Mouse (Mus musculus): ENCODE measurements around the gene Aass. TPM values are rescaled to one million over a fixed set of nuclear protein-coding genes. Genes with fewer than 3 reads are reported as not detected.

Aass gene
- polyA plus RNA-seq, 1 experiment from 2014 or later: 0.32 TPM

DNA sequence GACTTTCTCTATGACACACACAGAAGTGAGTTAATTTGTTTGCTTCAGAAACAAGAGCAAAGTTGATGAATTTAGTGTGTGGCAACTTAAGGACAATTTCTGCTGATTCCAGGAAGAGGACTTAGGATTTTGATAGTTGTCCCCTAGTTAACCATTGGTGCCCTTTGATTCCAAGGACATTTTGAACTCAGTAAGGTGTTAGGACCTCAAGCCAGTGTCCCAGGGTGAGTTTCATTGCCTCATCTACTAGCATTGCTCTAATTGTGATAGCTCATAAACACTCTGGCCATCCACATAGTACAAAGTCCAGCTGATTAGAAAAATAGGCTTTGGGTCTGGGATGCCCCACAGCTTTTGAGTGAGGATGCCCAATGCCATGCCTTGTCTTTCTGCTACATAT, 11.2 kb upstream of the Aass start:
- no peak overlapping the region for H3K27ac ChIP-seq (replicated peaks)
- no peaks in the 10 kb centered on the region for H3K4me1 ChIP-seq (replicated peaks; ENCODE audit: control insufficient read depth, insufficient read depth)
- TF ChIP-seq EP300 (optimal IDR thresholded peaks at IDR 0.05) (no peak), CTCF (IDR thresholded peaks at IDR 0.05; ENCODE audit: low read depth) (no peak)
- no peaks in the 10 kb centered on the region for H3K9me3 ChIP-seq (ENCODE audit: control insufficient read depth, low read length)
- no peaks in the 10 kb centered on the region for H3K36me3 ChIP-seq (ENCODE audit: control insufficient read depth, insufficient read depth, low read length)
- DNase-seq (ENCODE audit: low spot score) (no peak), ATAC-seq (ENCODE audit: low FRiP score, low TSS enrichment) (no peak)
- no peak overlapping the region for H3K9ac ChIP-seq (ENCODE audit: low read length)
- H3K4me3 ChIP-seq (ENCODE audit: low read depth, low read length): no peak overlapping the region
- H3K27me3 ChIP-seq (ENCODE audit: control insufficient read depth, insufficient read depth, low read length): no peaks in the 10 kb centered on the region
- no peak overlapping the region for H3K4me2 ChIP-seq (replicated peaks; ENCODE audit: low read depth)

DNA sequence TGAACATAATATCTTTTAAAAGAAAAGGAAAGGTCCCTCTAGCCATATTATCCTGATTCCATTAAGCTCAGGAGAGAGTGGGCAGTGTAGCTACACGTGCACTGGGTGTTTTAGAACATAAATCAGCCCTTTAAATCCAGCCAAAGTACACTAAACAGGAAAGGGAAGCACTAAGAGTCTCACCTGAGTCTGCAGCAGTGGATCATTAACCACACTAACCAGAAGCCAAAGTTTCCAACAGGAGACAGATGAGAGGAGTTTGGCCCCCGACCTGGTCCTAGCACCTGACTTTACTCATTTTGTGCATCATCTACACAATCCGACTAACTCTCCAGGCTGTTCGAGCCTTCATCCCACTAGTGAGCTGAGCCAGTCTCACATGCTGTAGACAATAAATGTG, 1.8 kb downstream of the Aass start:
- no peak overlapping the region for H3K9ac ChIP-seq (ENCODE audit: low read length)
- no peak overlapping the region for H3K27ac ChIP-seq (replicated peaks)
- no peaks in the 10 kb centered on the region for H3K36me3 ChIP-seq (ENCODE audit: control insufficient read depth, insufficient read depth, low read length)
- H3K27me3 ChIP-seq (ENCODE audit: control insufficient read depth, insufficient read depth, low read length): no peaks in the 10 kb centered on the region
- 0 out of 2 replicates have a peak, but pooled peaks cover 3% of the 10 kb centered on the region for H3K4me1 ChIP-seq (replicated peaks; ENCODE audit: control insufficient read depth, insufficient read depth)
- DNase-seq (ENCODE audit: low spot score) (no peak), ATAC-seq (ENCODE audit: low FRiP score, low TSS enrichment) (no peak)
- 52% methylated on average over 4 of the region's 4 CpGs for WGBS
- no peak overlapping the region for H3K4me3 ChIP-seq (ENCODE audit: low read depth, low read length)
- no peak overlapping the region for H3K4me2 ChIP-seq (replicated peaks; ENCODE audit: low read depth)
- TF ChIP-seq CTCF (IDR thresholded peaks at IDR 0.05; ENCODE audit: low read depth) (no peak), EP300 (optimal IDR thresholded peaks at IDR 0.05) (no peak)
- no peaks in the 10 kb centered on the region for H3K9me3 ChIP-seq (ENCODE audit: control insufficient read depth, low read length)

DNA sequence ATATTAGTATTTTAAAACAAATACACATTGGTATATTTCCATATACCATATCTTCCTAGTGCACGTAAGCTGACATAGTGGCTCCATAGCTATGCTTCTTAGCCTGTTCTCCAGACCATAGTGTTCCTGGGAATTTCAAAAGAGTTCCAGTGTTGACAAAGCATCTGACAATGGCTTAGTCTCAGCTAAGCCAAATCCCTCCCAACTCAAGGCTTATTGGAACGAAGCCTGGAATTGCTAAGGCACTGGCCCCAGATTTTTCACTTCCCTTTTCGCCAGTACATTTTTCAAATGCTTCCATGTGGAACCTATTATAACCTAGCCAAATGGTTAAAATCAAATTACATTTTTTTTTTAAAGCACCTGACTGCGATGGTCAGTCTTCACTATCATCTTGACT, 3.6 kb downstream of the Aass start:
- Histone ChIP-seq H3K36me3 (ENCODE audit: control insufficient read depth, insufficient read depth, low read length) (no peaks in the 10 kb centered on the region), H3K27ac (replicated peaks) (no peak overlapping the region), H3K9me3 (ENCODE audit: control insufficient read depth, low read length) (no peaks in the 10 kb centered on the region), H3K9ac (ENCODE audit: low read length) (no peak overlapping the region), H3K4me1 (replicated peaks; ENCODE audit: control insufficient read depth, insufficient read depth) (0 out of 2 replicates have a peak, but pooled peaks cover 3% of the 10 kb centered on the region), H3K4me2 (replicated peaks; ENCODE audit: low read depth) (no peak overlapping the region), H3K4me3 (ENCODE audit: low read depth, low read length) (no peak overlapping the region), H3K27me3 (ENCODE audit: control insufficient read depth, insufficient read depth, low read length) (no peaks in the 10 kb centered on the region)
- WGBS: 49% methylated on average over 4 of the region's 4 CpGs
- ATAC-seq (ENCODE audit: low FRiP score, low TSS enrichment) (no peak), DNase-seq (ENCODE audit: low spot score) (no peak)
- TF ChIP-seq EP300 (optimal IDR thresholded peaks at IDR 0.05) (no peak), CTCF (IDR thresholded peaks at IDR 0.05; ENCODE audit: low read depth) (no peak)

DNA sequence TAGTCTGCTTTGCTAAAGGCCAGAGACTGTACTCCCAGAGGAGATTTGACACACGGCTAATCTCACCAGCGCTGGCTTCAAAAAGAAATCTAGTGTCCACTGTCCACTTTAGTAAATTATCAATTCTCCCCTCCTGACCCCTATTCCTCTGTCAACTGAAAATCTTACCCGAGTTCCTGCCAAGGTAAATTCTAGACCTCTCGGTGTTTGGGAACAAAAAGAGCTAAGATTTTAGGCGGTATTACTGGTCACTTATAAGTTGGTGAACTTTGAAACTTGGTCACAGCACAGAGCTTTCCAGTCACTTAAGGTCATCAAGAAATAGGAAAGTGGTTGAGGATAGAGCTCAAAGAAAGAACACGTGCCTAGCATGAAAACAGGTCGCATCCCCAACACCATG, 6.1 kb downstream of the Aass start:
- H3K4me1 ChIP-seq (replicated peaks; ENCODE audit: control insufficient read depth, insufficient read depth): no peaks in the 10 kb centered on the region
- TF ChIP-seq EP300 (optimal IDR thresholded peaks at IDR 0.05) (no peak), CTCF (IDR thresholded peaks at IDR 0.05; ENCODE audit: low read depth) (no peak)
- WGBS: 77% methylated on average over 7 of the region's 7 CpGs

DNA sequence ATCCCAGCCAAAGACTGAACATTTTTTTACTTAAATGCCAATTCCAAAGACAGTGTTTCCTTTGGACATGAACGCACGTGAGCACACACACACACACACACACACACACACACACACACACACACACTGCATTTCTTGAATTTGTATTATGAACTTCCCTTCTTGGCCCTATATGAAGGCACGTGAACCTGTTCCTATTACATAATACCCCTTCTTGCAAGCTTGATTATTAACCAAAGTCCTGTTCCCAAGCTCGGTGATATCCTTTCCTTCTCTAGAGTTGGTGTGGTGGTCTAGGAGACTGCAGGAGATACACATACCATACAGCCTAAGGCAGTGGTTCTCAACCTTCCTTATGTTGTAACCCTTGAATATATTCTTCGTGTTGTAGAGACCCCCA, 7.0 kb downstream of the Aass start:
- Histone ChIP-seq H3K4me3 (ENCODE audit: low read depth, low read length) (no peak overlapping the region), H3K4me1 (replicated peaks; ENCODE audit: control insufficient read depth, insufficient read depth) (no peaks in the 10 kb centered on the region), H3K27ac (replicated peaks) (no peak overlapping the region), H3K36me3 (ENCODE audit: control insufficient read depth, insufficient read depth, low read length) (no peaks in the 10 kb centered on the region), H3K4me2 (replicated peaks; ENCODE audit: low read depth) (no peak overlapping the region), H3K27me3 (ENCODE audit: control insufficient read depth, insufficient read depth, low read length) (no peaks in the 10 kb centered on the region), H3K9me3 (ENCODE audit: control insufficient read depth, low read length) (no peaks in the 10 kb centered on the region), H3K9ac (ENCODE audit: low read length) (no peak overlapping the region)
- DNase-seq (ENCODE audit: low spot score) (no peak), ATAC-seq (ENCODE audit: low FRiP score, low TSS enrichment) (no peak)
- TF ChIP-seq CTCF (IDR thresholded peaks at IDR 0.05; ENCODE audit: low read depth) (no peak), EP300 (optimal IDR thresholded peaks at IDR 0.05) (no peak)
- WGBS: 72% methylated on average over 5 of the region's 5 CpGs

More for the DNA sequence above, 6.1 kb downstream of the Aass start:
- Histone ChIP-seq H3K27me3 (ENCODE audit: control insufficient read depth, insufficient read depth, low read length) (no peaks in the 10 kb centered on the region), H3K27ac (replicated peaks) (no peak overlapping the region), H3K9ac (ENCODE audit: low read length) (no peak overlapping the region), H3K4me3 (ENCODE audit: low read depth, low read length) (no peak overlapping the region), H3K36me3 (ENCODE audit: control insufficient read depth, insufficient read depth, low read length) (no peaks in the 10 kb centered on the region), H3K9me3 (ENCODE audit: control insufficient read depth, low read length) (no peaks in the 10 kb centered on the region), H3K4me2 (replicated peaks; ENCODE audit: low read depth) (no peak overlapping the region)
- ATAC-seq (ENCODE audit: low FRiP score, low TSS enrichment): no peak
- no peak for DNase-seq (ENCODE audit: low spot score)

DNA sequence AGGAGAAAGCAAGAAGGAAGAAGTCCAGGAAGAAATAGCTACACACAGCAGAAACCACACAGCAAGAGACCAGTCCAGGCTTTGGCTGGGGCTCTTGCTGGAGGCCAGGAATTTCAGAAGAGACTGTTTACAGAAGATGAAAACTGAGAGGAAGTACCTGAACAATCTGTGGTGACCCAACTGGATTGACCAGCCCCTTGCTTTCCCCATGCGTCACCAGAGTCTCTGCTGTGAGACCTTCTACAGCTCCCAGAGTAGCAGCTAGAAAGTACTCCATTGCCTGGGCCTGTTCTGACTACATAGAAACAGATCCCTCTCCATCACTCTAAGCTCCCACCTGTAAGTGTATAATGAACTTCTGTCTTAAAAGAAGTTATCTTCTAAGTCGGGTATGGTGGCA, 8.0 kb downstream of the Aass start:
- no peaks in the 10 kb centered on the region for H3K36me3 ChIP-seq (ENCODE audit: control insufficient read depth, insufficient read depth, low read length)
- 58% methylated on average over 2 of the region's 2 CpGs for WGBS
- no peaks in the 10 kb centered on the region for H3K27me3 ChIP-seq (ENCODE audit: control insufficient read depth, insufficient read depth, low read length)
- DNase-seq (ENCODE audit: low spot score) (no peak), ATAC-seq (ENCODE audit: low FRiP score, low TSS enrichment) (no peak)
- no peak overlapping the region for H3K9ac ChIP-seq (ENCODE audit: low read length)
- no peak for TF ChIP-seq EP300 (optimal IDR thresholded peaks at IDR 0.05)
- TF ChIP-seq CTCF (IDR thresholded peaks at IDR 0.05; ENCODE audit: low read depth): no peak
- H3K27ac ChIP-seq (replicated peaks): no peak overlapping the region
- H3K4me3 ChIP-seq (ENCODE audit: low read depth, low read length): no peak overlapping the region
- H3K4me2 ChIP-seq (replicated peaks; ENCODE audit: low read depth): no peak overlapping the region
- H3K4me1 ChIP-seq (replicated peaks; ENCODE audit: control insufficient read depth, insufficient read depth): no peaks in the 10 kb centered on the region
- no peaks in the 10 kb centered on the region for H3K9me3 ChIP-seq (ENCODE audit: control insufficient read depth, low read length)
